Mouse (Mus musculus) hindbrain, embryonic 15.5 days (tissue): Measurements from ENCODE around the gene Islr. TPM values are rescaled to one million over a fixed set of nuclear protein-coding genes. Genes with fewer than 3 reads are reported as not detected.

Experiments used
- ATAC-seq: fragments of 200-750 bp; cut with Nextera tagmentation; 2 replicates; pipeline ENCODE4 v1.8.0; 2017; ENCODE audit warnings: low read depth, moderate number of reproducible peaks, moderate TSS enrichment; ENCODE audit not compliant: low FRiP score
- H3K27ac ChIP-seq: fragments of 300-500 bp; sonication (generic); replicated peaks from 2 replicates; pipeline ENCODE4 v1.5.1; 2015; ENCODE audit warnings: mild to moderate bottlenecking, inconsistent platforms
- H3K27me3 ChIP-seq: fragments of 300-500 bp; sonication (generic); 2 replicates; pipeline ENCODE4 v1.6.1; 2015; ENCODE audit warnings: control low read depth, inconsistent platforms
- H3K36me3 ChIP-seq: fragments of 300-500 bp; sonication (generic); 2 replicates; pipeline ENCODE4 v1.6.1; 2015; ENCODE audit warnings: control low read depth, inconsistent platforms
- H3K4me1 ChIP-seq: fragments of 300-500 bp; sonication (generic); replicated peaks from 2 replicates; pipeline ENCODE4 v1.6.1; 2015; ENCODE audit warnings: control low read depth, inconsistent platforms
- H3K4me2 ChIP-seq: fragments of 300-500 bp; sonication (generic); 2 replicates; pipeline ENCODE4 v1.6.1; 2015; ENCODE audit warnings: moderate library complexity, mild to moderate bottlenecking, inconsistent platforms
- H3K4me3 ChIP-seq: fragments of 300-500 bp; sonication (generic); 2 replicates; pipeline ENCODE4 v1.5.1; 2015; ENCODE audit warnings: mild to moderate bottlenecking, inconsistent platforms
- H3K9ac ChIP-seq: fragments of 300-500 bp; sonication (generic); 2 replicates; pipeline ENCODE4 v1.6.1; 2015; ENCODE audit warnings: inconsistent platforms
- H3K9me3 ChIP-seq: fragments of 300-500 bp; sonication (generic); 2 replicates; pipeline ENCODE4 v1.6.1; 2016; ENCODE audit warnings: control low read depth, inconsistent platforms
- WGBS: fragments of 180-500 bp; shearing (Covaris S2); methylation state at CpG from one replicate; pipeline ENCODE4 v1.1.7; 2015; 5-methylcytosine and 5-hydroxymethylcytosine counted together
- polyA plus RNA-seq: library from polyadenylated mRNA; unstranded; fragments of >200 nt; fragmentation: Nextera tagmentation; extraction: Ambion mirVana; gene quantifications from 2 replicates; pipeline ENCODE4 v1.2.1, GENCODE M21; 2015

The Islr gene
- polyA plus RNA-seq, 1 experiment from 2014 or later = 37.1 TPM

DNA sequence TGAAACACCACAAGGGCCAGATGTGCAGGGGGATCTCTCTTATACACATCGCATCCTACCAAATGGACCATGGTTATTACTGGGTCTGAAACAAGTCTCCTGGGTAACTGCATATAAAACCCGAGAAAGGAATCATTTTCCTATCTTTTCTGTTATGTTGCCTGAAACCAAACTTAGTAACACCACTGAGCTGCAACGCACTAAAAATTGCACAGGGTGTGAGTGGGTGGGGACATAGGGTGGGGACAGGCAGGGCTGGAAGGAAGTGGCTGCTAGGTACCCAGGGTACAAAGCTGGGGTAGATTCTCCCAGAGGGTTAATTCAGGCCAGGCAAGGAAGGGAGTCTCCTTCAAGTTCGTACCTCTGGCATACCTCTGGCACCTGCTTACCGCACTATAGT is 38.6 kb upstream of the Islr start:
- Histone ChIP-seq H3K9ac (no peak overlapping the region), H3K4me2 (no peak overlapping the region), H3K36me3 (no peaks in the 10 kb centered on the region), H3K4me3 (no peak overlapping the region), H3K9me3 (no peaks in the 10 kb centered on the region), H3K27me3 (no peaks in the 10 kb centered on the region), H3K4me1 (peaks cover 21% of the 10 kb centered on the region), H3K27ac (no peak overlapping the region)
- WGBS = 82% methylated on average over 5 of the region's 5 CpGs
- no peak for ATAC-seq

DNA sequence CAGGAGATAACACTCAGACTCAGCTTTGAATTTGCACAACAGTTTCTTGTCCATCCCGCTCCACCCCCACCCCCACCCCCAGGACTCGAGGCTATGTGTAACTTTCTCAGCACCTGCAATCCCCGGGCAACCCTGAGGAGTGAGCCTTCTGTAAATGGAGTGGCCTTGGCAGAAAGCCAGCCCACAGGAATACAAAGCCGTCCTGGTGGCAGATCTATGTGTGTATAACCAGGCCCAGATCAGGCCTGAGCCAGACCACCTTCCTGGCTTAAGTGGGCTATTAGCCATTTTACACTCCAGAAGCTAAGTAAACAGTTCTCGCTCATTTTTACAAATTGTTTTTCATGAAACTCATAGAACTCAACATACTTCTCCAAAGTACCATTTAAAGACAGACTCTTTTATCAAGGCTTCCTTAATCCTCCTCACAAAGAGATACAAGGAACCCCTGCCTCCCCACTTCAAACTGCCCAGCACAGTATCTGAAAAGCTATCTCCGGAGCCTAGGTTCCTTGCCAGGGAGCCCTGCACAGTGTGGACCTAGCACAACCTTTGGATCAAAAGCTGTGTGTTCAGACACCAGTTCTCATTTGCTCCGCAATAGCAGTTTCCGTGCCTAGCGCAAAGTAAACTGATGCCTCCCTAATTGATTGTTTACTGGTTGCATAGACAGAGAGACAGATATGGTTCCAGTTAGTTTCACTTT is 37.8 kb upstream of the Islr start:
- H3K9ac ChIP-seq = no peak overlapping the region
- H3K27me3 ChIP-seq = no peaks in the 10 kb centered on the region
- H3K4me1 ChIP-seq = peaks cover 15% of the 10 kb centered on the region
- H3K36me3 ChIP-seq = no peaks in the 10 kb centered on the region
- peak overlapping the region; percentile 20; the same call in 1 of the 2 replicates for H3K27ac ChIP-seq
- no peak overlapping the region for H3K4me2 ChIP-seq
- no peak overlapping the region for H3K4me3 ChIP-seq
- peak; percentile 56; the same call in 1 of the 2 replicates for ATAC-seq
- H3K9me3 ChIP-seq = no peaks in the 10 kb centered on the region
- WGBS = 52% methylated on average over 9 of the region's 9 CpGs

DNA sequence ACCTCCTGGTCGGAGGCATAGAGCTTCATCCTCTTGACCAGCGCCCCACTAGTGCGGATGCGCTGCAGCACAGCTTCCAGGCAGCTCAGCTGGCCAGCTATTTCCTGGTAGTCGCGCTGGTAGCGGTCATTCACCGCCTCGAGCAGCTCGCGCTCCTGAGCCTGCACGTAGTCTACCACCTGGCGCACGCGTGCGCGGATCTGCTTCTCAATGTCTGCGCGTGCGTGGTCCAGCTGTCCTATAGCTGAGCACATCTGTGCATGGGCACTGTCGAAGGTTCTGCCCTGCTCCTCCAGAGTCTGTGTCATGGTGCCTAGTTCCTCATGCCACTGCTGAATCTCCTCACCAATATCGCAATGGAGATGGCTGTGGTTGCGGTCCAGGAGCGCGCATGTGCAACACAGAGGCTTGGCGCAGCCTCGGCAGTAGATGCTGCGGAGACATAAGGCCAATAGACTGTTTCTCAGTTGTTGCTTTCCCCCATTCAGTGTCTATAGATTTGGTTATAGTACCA is 30.5 kb upstream of the Islr start:
- ATAC-seq = no peak
- no peak overlapping the region for H3K9ac ChIP-seq
- H3K36me3 ChIP-seq = no peaks in the 10 kb centered on the region
- no peaks in the 10 kb centered on the region for H3K9me3 ChIP-seq
- H3K4me2 ChIP-seq = no peak overlapping the region
- H3K27me3 ChIP-seq = no peaks in the 10 kb centered on the region
- WGBS = 98% methylated on average over 28 of the region's 28 CpGs
- no peak overlapping the region for H3K27ac ChIP-seq
- H3K4me3 ChIP-seq = no peak overlapping the region
- no peaks in the 10 kb centered on the region for H3K4me1 ChIP-seq

DNA sequence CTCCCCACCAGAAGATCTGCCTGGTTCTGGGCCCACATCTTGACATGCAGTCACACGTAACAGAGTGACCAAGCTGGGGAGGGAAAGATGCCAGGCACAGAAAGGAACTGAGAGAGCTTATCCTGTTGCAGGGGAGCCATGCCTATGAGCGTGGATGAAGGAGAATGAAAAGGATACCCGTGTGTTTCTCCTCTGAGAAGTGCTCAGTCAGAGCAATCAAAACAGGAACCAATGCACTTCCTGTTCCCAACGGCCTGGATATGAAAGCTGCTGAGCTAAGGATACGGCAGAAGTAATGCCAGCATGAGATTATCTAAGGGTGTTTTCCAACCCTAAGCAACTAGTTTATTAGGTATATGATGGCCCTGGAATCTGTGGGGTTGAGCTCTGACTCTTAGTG is 28.3 kb upstream of the Islr start:
- Histone ChIP-seq H3K4me3 (no peak overlapping the region), H3K36me3 (no peaks in the 10 kb centered on the region), H3K9ac (no peak overlapping the region), H3K27ac (no peak overlapping the region), H3K27me3 (no peaks in the 10 kb centered on the region), H3K9me3 (no peaks in the 10 kb centered on the region), H3K4me1 (no peaks in the 10 kb centered on the region), H3K4me2 (no peak overlapping the region)
- WGBS = 77% methylated on average over 5 of the region's 5 CpGs
- ATAC-seq = no peak

DNA sequence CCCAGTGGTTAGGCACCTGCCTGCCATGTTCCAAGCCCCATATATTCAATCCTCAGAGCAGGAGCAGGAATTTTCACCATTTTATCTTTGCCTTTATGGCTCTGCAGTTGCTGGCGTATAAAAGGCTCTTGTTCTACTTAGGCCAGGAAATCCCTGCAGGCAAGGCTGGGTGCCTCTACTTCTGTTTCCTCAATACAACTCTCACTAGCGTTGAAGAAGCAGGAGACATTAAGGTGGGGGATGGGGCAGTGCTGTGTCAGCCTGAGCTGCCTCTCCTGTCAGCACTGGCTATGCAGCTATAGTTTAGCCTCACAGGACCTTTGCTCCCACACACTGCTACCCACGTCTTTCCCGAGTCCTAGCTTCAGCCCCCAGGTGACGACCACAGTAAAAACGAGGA is 27.6 kb upstream of the Islr start:
- H3K27ac ChIP-seq = no peak overlapping the region
- no peaks in the 10 kb centered on the region for H3K27me3 ChIP-seq
- WGBS = 77% methylated on average over 6 of the region's 6 CpGs
- H3K4me3 ChIP-seq = no peak overlapping the region
- H3K9me3 ChIP-seq = no peaks in the 10 kb centered on the region
- ATAC-seq = no peak
- no peaks in the 10 kb centered on the region for H3K4me1 ChIP-seq
- H3K4me2 ChIP-seq = no peak overlapping the region
- H3K9ac ChIP-seq = no peak overlapping the region
- no peaks in the 10 kb centered on the region for H3K36me3 ChIP-seq

DNA sequence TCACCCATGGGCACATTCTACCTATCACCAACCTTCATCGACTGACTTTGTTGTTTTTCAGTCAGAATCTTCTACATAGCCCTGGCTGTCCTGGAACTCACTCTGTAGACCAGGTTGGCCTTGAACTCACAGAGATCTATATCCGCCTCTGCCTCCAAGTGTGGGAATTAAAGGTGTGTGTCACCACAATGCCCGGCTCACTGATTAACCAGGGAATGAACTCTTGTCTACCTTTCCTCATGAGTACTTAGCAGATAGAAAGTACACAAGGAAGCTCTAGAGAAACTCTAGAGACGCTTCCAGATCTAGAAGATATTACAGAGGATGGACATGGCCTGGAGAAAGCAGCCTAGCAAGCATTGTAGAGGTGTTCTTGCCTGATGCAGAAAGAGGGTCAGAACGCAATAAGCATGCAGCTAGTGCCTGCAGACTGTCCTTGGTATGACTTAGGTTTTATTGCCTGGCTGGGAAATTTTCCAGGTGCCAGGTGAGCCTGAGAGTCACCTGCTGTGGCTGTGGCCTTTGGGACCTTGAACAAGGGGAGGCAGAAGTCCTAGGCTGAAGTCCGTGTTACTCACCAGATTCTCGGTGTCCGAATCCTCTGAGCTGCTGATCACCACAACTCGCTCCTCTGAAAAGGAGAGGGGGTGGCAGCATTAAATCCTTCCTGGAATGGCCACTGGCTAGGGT is 24.8 kb upstream of the Islr start:
- no peak overlapping the region for H3K9ac ChIP-seq
- WGBS = 92% methylated on average over 9 of the region's 9 CpGs
- no peaks in the 10 kb centered on the region for H3K4me1 ChIP-seq
- H3K4me2 ChIP-seq = no peak overlapping the region
- no peak overlapping the region for H3K4me3 ChIP-seq
- H3K9me3 ChIP-seq = no peaks in the 10 kb centered on the region
- no peaks in the 10 kb centered on the region for H3K27me3 ChIP-seq
- H3K27ac ChIP-seq = no peak overlapping the region
- no peak for ATAC-seq
- H3K36me3 ChIP-seq = no peaks in the 10 kb centered on the region

DNA sequence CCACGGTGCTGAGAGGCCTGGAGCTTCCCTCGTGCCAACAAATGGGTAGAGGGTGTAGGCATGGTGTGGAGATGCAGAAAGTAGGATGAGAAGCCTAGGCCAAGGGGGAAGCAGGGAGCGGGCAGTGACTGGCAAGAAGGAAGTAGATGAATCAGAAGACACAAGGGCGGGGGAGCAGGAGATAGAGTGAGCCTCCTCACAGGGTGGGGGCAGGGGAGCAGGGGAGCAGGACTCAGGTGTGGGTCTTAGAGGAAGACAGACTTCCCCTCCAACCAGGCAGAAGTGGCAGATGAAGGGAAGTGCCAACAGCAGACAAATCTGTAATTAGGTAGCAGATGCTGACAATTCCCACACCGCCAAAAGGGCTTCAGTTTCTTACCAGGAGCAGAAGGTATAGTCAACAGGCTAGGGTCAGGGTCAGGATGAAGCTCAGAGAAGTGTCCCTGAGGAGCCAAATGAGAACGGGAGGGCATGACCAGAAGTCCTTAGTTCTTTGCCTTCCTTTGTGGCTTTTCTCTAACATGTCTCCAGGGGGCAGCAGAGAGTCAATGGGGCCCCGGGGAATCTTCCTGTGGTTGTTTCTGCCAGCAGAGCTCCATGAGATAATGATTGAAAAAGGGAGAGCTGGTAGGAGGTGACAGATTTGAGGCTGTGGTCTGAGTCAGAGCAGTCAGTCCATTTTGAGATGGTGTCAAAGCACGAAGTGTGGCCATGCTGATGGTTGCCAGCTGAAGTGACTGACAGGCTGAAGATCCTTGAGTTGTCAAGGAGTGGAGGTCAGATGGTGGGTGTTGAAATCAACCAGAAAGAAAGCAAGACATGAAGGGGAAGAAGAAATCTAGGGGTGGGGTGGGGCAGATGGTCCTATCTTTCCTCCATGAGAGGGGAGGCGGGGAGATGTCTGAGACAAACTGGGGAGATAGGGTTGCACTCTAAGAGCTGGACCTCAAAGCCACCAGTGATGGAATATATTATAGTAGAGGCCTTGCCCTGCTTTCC is 22.1 kb upstream of the Islr start:
- no peak overlapping the region for H3K27ac ChIP-seq
- H3K9ac ChIP-seq = no peak overlapping the region
- no peaks in the 10 kb centered on the region for H3K36me3 ChIP-seq
- H3K4me1 ChIP-seq = no peaks in the 10 kb centered on the region
- 62% methylated on average over 9 of the region's 9 CpGs for WGBS
- H3K9me3 ChIP-seq = no peaks in the 10 kb centered on the region
- no peak overlapping the region for H3K4me3 ChIP-seq
- no peak overlapping the region for H3K4me2 ChIP-seq
- ATAC-seq = no peak
- H3K27me3 ChIP-seq = no peaks in the 10 kb centered on the region

DNA sequence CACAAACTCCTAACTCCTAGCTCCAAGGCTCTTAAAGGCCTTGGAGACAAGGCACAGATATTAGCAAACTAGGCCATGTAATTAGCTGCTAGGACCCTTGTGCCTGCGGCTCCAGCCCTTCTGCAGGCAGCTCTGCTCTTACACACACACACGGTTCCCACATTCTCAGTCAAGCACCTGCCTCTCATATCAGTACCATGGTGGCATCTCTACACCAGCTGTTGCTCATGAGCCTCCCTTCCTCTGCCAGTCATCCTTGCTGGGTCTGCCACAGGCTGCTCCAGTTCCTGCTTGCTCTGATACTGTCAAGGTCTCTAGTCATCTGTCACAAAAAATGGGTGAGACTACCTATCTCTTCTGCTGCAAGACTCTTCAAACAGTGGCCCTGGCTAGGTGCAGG is 20.2 kb upstream of the Islr start:
- Histone ChIP-seq H3K4me1 (no peaks in the 10 kb centered on the region), H3K36me3 (no peaks in the 10 kb centered on the region), H3K27ac (peak overlapping the region; percentile 5; the same call in 1 of the 2 replicates), H3K4me2 (no peak overlapping the region), H3K9me3 (no peaks in the 10 kb centered on the region), H3K27me3 (no peaks in the 10 kb centered on the region), H3K9ac (no peak overlapping the region), H3K4me3 (no peak overlapping the region)
- 80% methylated on average over 2 of the region's 2 CpGs for WGBS
- no peak for ATAC-seq

DNA sequence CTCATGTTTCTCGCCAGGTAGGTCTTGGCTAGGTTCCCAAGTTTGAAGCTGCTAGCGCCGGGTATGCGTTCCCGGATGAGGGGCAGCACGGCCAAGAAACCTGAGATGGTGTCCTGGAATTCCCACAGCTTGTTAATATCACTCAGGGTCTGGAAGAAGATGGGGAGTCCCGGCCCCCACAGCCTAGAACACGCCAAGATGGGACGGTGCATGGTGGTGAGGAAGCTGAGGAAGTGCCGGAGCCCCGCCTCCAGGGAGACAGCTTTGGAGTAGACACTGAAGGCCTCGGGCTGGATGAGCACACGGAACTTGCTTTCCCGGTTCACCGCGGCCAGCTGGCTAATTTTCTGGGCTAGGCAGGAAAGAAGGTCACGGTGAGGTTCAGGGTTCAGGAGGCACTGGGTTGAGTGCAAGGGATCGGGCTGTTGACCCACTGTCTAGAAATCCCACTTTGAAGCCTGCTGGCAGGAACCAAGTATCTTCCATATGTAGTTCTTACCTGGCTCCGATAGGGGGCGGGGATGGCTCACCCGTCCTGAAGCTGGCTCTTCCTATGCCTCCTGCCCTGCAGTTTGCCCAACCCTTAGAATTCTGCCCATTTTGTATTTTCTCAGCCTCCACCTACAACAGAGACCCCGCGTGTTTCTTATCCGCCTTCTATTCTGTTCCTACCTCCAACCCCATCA is 16.3 kb upstream of the Islr start:
- no peak for ATAC-seq
- WGBS = 69% methylated on average over 24 of the region's 24 CpGs
- Histone ChIP-seq H3K4me2 (no peak overlapping the region), H3K36me3 (no peaks in the 10 kb centered on the region), H3K27me3 (no peaks in the 10 kb centered on the region), H3K9ac (no peak overlapping the region), H3K9me3 (no peaks in the 10 kb centered on the region), H3K27ac (no peak overlapping the region), H3K4me3 (no peak overlapping the region), H3K4me1 (no peaks in the 10 kb centered on the region)

DNA sequence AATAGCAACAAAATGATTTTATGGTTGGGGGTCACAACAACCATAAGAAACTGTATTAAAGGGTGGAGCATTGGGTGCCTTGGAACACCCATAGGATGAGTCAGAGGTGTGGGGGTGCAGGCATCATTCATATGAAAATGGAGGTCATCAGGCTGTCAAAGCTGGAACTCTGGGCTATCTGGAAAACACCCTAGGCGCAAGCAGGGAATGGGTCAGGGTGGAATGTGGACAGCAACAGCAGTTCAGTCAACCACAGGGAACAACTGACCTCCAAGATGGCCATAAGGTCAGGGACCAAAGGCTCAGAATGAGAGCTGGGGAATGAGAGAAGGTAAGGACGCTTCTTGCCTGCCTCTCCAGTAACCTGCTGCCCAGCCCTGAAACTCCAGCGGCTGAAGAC is 14.4 kb upstream of the Islr start:
- 88% methylated on average over 3 of the region's 3 CpGs for WGBS
- ATAC-seq = no peak
- H3K36me3 ChIP-seq = no peaks in the 10 kb centered on the region
- 0 out of 2 replicates have a peak, but pooled peaks cover 2% of the 10 kb centered on the region for H3K27me3 ChIP-seq
- H3K4me2 ChIP-seq = no peak overlapping the region
- H3K4me3 ChIP-seq = no peak overlapping the region
- H3K9ac ChIP-seq = no peak overlapping the region
- H3K4me1 ChIP-seq = no peaks in the 10 kb centered on the region; the same call in 1 of the 2 replicates
- no peaks in the 10 kb centered on the region for H3K9me3 ChIP-seq
- no peak overlapping the region for H3K27ac ChIP-seq

DNA sequence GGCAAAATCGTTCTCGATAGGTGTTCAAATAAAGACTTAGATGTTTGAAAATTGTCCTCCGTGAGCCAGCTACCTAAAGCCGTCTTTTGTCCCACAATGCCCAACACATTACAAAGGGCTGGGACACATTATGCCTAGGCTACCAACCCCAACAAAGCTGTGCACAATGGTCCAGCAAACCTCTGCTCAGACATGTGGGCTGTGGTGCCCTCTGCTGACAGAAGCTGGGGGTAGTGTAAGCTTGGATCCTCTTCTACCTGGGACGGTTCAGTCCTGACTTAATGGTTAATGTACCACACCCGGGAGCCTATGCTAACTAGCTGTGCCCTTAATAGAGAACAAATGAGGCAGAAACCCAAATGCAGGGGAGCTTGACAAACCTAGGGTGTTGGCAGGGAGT is 12.3 kb upstream of the Islr start:
- 44% methylated on average over 6 of the region's 6 CpGs for WGBS

More for the DNA sequence above, 12.3 kb upstream of the Islr start:
- Histone ChIP-seq H3K27me3 (0 out of 2 replicates have a peak, but pooled peaks cover 2% of the 10 kb centered on the region), H3K27ac (no peak overlapping the region), H3K4me2 (no peak overlapping the region), H3K36me3 (no peaks in the 10 kb centered on the region), H3K9me3 (no peaks in the 10 kb centered on the region), H3K4me3 (no peak overlapping the region), H3K4me1 (no peaks in the 10 kb centered on the region; the same call in 1 of the 2 replicates), H3K9ac (no peak overlapping the region)
- peak; percentile 67; the same call in 1 of the 2 replicates for ATAC-seq
